Mouse (Mus musculus) 3T3-L1 (cell line): ENCODE measurements around the gene Zfand3.
A peak's percentile ranks its signal among the peaks of the same experiment; 100 is the strongest.

Experiments used
- DNase-seq: peaks from one replicate; pipeline ENCODE4 v3.0.0-alpha.2; 2015; ENCODE audit warnings: low read depth, low spot score

Gene Zfand3

GRCm38 (mm10) chr17:30192416-30193005, 188.0 kb downstream of the Zfand3 start:
- DNase-seq, result no peak

GRCm38 (mm10) chr17:30193615-30194014, 189.1 kb downstream of the Zfand3 start:
- no peak for DNase-seq

GRCm38 (mm10) chr17:30194091-30194490, 189.6 kb downstream of the Zfand3 start:
- no peak for DNase-seq

GRCm38 (mm10) chr17:30194629-30195445, 190.3 kb downstream of the Zfand3 start:
- DNase-seq, result no peak

- DNase-seq, result no peak
Measured at GRCm38 (mm10) chr17:30195591-30196183, 191.2 kb downstream of the Zfand3 start.

- DNase-seq, result peak; percentile 61
Measured at GRCm38 (mm10) chr17:30196401-30197279, 192.1 kb downstream of the Zfand3 start.

GRCm38 (mm10) chr17:30197280-30198030, 192.9 kb downstream of the Zfand3 start:
- no peak for DNase-seq

- no peak for DNase-seq
Measured at GRCm38 (mm10) chr17:30198422-30198821, 193.9 kb downstream of the Zfand3 start.

- DNase-seq, result peak; percentile 46
Measured at GRCm38 (mm10) chr17:30199374-30200247, 195.1 kb downstream of the Zfand3 start.

- no peak for DNase-seq
Measured at GRCm38 (mm10) chr17:30200283-30200682, 195.8 kb downstream of the Zfand3 start.

- DNase-seq, result peak; percentile 16
Measured at GRCm38 (mm10) chr17:30205062-30205825, 200.7 kb downstream of the Zfand3 start.

GRCm38 (mm10) chr17:30210262-30210661, 205.7 kb downstream of the Zfand3 start:
- no peak for DNase-seq

- no peak for DNase-seq
Measured at GRCm38 (mm10) chr17:30210936-30211335, 206.4 kb downstream of the Zfand3 start.

GRCm38 (mm10) chr17:30212647-30213046, 208.1 kb downstream of the Zfand3 start:
- DNase-seq, result peak; percentile 18

GRCm38 (mm10) chr17:30213371-30213770, 208.8 kb downstream of the Zfand3 start:
- no peak for DNase-seq

GRCm38 (mm10) chr17:30214393-30214792, 209.9 kb downstream of the Zfand3 start:
- no peak for DNase-seq

- no peak for DNase-seq
Measured at GRCm38 (mm10) chr17:30215741-30216140, 211.2 kb downstream of the Zfand3 start.

- DNase-seq, result no peak
Measured at GRCm38 (mm10) chr17:30221677-30222076, 217.1 kb downstream of the Zfand3 start.

GRCm38 (mm10) chr17:30222361-30222760, 217.8 kb downstream of the Zfand3 start:
- no peak for DNase-seq
